Mouse (Mus musculus): Measurements from ENCODE around the gene Six3. TPM values are rescaled to one million over a fixed set of nuclear protein-coding genes. Genes with fewer than 3 reads are reported as not detected.

The Six3 gene
- polyA plus RNA-seq, 1 experiment from 2014 or later = 1.5 TPM

DNA sequence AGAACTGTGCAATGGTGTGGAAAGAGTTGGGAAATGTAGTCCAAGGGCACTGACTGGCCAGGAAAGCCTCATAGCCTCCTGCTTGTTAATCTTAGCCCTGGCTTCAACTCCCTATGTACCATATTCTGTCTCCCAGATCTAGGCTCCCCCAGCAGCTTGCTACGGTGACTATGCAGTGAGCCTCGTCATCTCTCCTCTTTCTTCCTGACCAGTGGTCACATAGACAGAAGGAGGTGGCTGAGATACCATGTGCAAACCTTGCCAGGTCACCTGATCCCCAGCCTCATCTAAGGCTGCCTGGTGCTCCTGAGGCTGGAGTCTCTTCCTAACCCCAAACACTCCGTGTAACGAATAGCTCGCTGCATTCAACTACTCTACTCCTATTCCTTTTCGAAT lies 6.7 kb downstream of the Six3 start:
- CTCF ChIA-PET = no interaction called here
- ATAC-seq (no peak), DNase-seq (ENCODE audit: low read depth, low spot score) (no peak)
- POLR2A ChIA-PET = no interaction called here
- TF ChIP-seq CTCF (IDR thresholded peaks at IDR 0.05) = no peak
- in situ Hi-C loops (cut with MboI; ENCODE audit: low pct_unique_long_range_greater_than_20kb) = no loop called here
- H3K27me3 ChIP-seq = peaks cover 82% of the 10 kb centered on the region

DNA sequence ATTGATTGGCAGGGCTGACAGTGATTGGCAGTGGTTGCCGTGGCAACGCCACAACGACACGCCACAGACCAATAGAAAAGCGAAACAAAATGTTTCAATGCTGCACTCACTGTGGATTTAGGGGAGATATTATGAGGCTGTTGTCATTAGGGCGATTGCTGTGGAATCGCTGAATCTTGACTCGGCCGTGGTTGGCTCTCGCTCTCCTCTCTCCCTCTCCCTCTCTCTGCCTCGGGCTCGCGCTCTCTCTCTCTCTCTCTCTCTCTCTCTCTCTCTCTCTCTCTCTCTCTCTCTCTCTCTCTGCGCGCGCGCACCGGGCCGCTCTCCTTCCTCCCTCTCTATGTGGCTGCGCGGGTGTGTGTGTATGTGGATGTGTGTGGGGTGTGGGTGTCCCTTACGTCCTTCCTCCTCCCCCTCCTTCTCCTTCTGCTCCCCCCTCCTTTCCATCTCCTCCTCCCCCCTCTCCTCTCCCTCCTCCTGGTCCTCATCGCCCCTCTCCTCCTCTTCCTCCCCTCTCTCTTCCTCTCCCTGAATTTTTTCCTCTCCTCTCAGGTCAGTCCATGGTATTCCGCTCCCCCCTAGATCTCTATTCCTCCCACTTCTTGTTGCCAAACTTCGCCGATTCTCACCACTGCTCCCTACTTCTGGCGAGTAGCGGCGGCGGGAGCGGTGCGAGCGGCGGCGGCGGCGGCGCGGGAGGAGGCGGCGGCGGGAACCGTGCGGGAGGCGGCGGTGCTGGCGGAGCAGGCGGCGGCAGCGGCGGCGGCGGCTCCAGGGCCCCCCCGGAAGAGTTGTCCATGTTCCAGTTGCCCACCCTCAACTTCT lies 7.5 kb downstream of the Six3 start:
- POLR2A ChIA-PET = no interaction called here
- CTCF ChIA-PET = no interaction called here
- ATAC-seq (peak; percentile 25), DNase-seq (ENCODE audit: low read depth, low spot score) (no peak)
- peaks cover 85% of the 10 kb centered on the region for H3K27me3 ChIP-seq
- TF ChIP-seq CTCF (IDR thresholded peaks at IDR 0.05) = no peak
- in situ Hi-C loops (cut with MboI; ENCODE audit: low pct_unique_long_range_greater_than_20kb) = no loop called here

DNA sequence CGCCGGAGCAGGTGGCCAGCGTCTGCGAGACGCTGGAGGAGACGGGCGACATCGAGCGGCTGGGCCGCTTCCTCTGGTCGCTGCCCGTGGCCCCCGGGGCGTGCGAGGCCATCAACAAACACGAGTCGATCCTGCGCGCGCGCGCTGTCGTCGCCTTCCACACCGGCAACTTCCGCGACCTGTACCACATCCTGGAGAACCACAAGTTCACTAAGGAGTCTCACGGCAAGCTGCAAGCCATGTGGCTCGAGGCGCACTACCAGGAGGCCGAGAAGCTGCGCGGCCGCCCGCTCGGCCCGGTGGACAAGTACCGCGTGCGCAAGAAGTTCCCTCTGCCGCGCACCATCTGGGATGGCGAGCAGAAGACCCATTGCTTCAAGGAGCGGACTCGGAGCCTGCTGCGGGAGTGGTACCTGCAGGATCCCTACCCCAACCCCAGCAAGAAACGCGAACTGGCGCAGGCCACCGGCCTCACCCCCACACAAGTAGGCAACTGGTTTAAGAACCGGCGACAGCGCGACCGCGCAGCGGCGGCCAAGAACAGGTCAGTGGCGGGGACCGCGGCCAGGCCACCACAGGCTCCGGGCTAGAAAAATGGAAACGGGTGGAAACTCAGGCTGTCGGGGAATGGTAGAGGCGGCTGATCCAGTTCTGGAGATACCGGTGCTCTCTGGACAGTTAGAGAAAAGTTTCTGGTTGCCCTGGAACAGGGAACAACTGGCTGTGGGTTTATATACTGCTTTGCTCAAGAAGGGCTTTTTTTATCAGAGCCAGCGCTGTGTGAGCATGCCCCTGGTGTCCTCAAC lies 8.3 kb downstream of the Six3 start:
- POLR2A ChIA-PET = no interaction called here
- DNase-seq (ENCODE audit: low read depth, low spot score) (no peak), ATAC-seq (no peak)
- CTCF ChIA-PET = no interaction called here
- in situ Hi-C loops (cut with MboI; ENCODE audit: low pct_unique_long_range_greater_than_20kb) = no loop called here
- no peak for TF ChIP-seq CTCF (IDR thresholded peaks at IDR 0.05)
- peaks cover 82% of the 10 kb centered on the region for H3K27me3 ChIP-seq

DNA sequence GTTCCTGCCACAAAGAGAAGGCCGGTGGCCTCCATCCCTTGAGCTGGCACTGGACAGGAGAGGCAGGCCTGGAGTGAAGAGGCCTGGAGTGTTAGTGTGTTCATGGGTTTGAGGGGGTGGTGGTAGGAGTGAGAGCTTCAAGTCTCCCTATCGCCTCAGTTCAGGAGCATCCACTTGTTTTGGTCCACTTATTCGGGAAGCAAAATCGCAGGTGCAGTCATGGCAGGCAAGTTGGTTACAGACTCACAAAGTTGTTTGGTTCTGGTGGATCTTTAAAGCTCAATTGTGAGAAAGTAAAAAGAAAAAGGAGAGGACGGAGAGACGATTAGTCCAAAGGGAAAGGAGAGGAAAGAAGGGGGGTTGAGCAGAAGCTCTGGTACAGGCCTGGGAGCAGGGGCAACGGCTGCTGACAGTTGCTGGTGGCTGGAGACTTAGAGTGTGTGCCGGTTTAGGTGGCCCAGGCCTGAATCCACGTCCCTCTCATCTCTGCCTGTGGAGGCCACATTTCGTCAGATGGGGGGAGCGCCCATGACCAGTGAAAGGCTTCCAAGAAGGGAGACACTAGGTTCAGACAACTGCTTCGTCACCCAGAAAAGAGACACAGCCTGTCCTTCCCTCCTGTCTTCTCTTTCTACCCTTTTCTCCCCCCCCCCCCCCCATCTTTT lies 9.2 kb downstream of the Six3 start:
- POLR2A ChIA-PET = interaction anchor here (0.6 to 0.7 kb wide), 2 partner anchors 333 to 599 kb away, joined by 3 to 5 read pairs; no protein-coding TSS in a partner anchor
- no peak for DNase-seq (ENCODE audit: low read depth, low spot score)
- no peak for ATAC-seq
- H3K27me3 ChIP-seq = peaks cover 75% of the 10 kb centered on the region
- in situ Hi-C loops (cut with MboI; ENCODE audit: low pct_unique_long_range_greater_than_20kb) = no loop called here
- TF ChIP-seq CTCF (IDR thresholded peaks at IDR 0.05) = no peak
- CTCF ChIA-PET = no interaction called here

DNA sequence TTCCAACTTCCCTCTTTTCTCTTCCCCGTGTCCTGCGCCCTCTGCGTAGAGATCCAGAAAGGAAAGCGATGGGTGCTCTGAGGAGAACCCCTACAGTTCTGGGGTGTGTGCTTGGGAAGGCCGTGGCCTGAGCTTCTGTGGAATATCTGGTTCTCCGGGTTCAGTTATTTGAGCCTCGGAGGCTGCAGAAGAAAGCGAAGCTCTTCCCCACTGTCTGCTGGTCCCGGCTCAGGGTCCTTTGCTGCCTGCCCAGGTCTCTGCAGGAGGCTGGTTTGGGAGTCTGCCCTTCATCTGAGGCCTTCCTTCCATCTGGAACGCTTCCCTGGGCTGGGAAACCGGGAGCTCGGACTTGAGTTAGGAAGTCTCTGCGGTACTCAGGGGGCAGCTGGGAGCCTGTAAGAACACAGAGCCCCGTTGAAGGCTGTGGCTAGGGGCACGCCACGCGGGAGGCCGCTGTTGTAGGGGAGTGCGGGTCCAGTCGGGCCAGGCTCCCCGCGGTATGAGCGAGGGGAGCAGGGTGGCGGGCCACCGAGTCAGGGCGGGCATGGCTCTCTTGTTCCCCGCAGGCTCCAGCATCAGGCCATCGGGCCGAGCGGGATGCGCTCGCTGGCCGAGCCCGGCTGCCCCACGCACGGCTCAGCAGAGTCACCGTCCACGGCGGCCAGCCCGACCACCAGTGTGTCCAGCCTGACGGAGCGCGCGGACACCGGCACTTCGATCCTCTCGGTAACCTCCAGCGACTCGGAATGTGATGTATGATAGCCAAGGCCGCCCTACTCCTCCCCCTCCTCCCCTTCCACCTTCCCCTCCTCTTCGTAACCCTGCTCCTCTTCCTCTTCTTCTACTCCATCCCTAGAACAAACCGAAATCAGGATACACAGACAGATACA lies 10.0 kb downstream of the Six3 start:
- DNase-seq (ENCODE audit: low read depth, low spot score) = no peak
- POLR2A ChIA-PET = interaction anchor here (0.6 to 0.7 kb wide), 3 partner anchors 334 to 802 kb away, joined by 3 to 5 read pairs (median 3); no protein-coding TSS in a partner anchor
- in situ Hi-C loops (cut with MboI; ENCODE audit: low pct_unique_long_range_greater_than_20kb) = no loop called here
- ATAC-seq = no peak
- no peak for TF ChIP-seq CTCF (IDR thresholded peaks at IDR 0.05)
- CTCF ChIA-PET = no interaction called here
- peaks cover 75% of the 10 kb centered on the region for H3K27me3 ChIP-seq

DNA sequence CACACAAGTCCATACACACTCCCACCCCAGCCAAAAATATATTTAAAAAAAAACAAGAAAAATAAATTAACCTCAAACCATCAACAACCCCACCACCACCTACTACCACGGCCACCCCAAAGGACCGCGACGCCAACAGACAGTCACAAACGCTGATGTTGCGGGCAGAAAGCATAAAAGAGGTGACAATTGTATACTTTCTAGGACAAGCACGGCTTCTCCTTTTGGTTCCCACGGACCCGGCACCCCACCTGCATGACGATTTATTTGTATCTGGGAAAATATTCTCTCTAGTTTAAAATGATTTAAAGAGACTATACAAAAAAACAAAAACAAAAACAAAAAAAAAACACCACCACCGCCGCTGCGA lies 10.6 kb downstream of the Six3 start:
- in situ Hi-C loops (cut with MboI; ENCODE audit: low pct_unique_long_range_greater_than_20kb) = no loop called here
- TF ChIP-seq CTCF (IDR thresholded peaks at IDR 0.05) = no peak
- H3K27me3 ChIP-seq = peaks cover 76% of the 10 kb centered on the region
- POLR2A ChIA-PET = no interaction called here
- CTCF ChIA-PET = no interaction called here
- DNase-seq (ENCODE audit: low read depth, low spot score) (no peak), ATAC-seq (no peak)

DNA sequence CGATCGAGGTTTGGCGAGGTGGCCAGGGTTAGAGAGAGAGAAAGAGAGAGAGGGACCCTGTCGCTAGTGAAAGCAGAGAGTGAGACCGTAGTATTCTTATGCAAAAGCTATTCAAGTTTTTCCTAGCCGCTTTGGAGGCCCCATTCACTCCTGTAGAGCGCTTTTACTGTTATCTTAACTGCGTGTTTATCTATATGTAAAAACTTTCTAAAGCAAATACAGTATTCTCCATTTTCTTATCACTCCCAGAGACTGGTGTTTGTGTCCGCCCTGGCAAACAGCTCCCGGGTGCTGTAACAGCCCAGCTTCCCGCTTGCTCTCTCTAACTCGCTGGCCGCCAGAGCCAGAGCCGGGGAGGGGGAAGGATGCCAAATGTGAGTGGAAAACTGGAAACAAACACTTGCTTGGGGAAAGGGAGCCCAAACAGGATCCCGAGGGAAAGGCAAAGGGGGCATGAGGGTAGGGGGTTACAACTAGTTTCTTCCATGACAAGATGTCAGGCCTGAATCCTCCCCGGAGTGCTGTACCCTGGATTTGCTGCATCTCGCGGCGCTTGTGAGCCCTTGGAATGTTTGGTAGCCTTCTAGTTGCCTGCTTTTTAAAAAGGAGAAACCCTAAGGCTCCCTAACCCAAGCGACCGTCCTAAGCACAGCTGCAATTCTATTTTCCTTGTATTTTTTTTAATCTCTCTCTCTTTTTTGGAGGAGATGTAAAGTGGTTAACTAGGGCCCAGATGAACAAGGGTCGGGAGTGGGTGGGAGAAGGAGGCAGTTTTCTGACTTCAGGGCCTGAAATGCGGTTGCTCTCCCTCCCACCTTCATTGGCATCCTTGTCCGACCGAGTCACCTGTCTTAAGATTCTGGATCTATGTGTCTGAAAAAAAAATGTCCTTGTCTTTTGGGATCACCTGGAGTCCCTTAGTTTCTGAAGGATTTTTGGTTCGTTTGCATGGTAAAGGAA lies 11.9 kb downstream of the Six3 start:
- ChIA-PET POLR2A (no interaction called here), CTCF (no interaction called here)
- in situ Hi-C loops (cut with MboI; ENCODE audit: low pct_unique_long_range_greater_than_20kb) = no loop called here
- TF ChIP-seq CTCF (IDR thresholded peaks at IDR 0.05) = no peak
- ATAC-seq (no peak), DNase-seq (ENCODE audit: low read depth, low spot score) (no peak)
- H3K27me3 ChIP-seq = peaks cover 69% of the 10 kb centered on the region

DNA sequence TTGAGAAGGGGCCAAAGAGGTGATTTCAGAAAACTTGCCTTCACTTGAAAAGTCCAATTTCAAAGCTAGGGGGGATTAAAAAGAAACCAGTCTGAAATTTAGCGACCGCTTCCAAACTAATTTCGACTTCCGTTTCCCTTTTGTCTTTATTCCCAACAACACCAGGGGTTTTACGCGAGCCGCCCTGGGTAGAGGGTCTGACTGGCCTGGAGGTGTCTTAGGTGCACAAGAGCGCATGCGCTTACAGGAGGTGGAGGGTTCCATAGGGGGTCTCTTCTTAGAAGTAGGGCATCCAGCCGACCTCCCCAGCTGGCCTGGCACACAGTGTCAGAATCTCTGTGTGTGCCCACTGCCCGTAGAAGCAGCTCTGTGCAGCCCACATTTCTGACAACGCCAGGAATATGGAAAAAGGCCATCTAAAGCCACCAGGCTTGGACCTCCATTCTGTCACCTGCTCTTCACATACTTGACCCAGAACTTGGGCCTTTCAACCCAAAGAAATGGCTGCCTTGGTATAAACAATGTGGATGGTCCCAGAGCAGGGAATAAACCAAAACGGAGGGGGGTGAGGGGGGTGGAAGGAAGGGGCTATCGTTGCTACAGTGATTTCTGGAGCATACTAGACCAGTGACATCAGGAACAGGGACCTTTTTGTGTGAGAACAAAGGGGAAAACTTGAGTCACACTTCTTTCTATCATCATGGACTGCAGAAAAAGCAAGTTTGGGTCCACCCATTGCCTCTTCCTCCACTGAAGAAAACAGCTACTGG lies 12.9 kb downstream of the Six3 start:
- DNase-seq (ENCODE audit: low read depth, low spot score) = no peak
- TF ChIP-seq CTCF (IDR thresholded peaks at IDR 0.05) = no peak
- ChIA-PET POLR2A (no interaction called here), CTCF (no interaction called here)
- no peak for ATAC-seq
- in situ Hi-C loops (cut with MboI; ENCODE audit: low pct_unique_long_range_greater_than_20kb) = no loop called here
- H3K27me3 ChIP-seq = peaks cover 66% of the 10 kb centered on the region

DNA sequence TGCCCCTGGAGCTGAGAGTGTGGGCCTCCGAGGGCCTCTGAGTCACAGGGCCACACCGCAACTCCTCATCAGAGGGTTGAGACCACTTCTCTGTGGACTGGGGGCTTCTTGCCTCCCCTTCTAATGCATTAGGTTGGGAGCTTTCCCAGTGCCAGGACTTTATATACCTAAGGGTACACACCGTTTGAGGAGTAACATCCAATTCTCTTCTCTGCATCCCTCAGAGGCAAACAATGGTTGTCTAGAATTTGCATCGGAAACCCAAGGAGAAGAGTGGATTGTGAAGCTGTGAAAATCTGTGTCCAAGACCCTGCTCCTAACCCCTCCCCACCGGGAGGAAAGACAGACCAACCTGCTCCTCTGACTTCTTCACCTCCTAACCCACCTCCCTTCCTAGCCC lies 14.3 kb downstream of the Six3 start:
- TF ChIP-seq CTCF (IDR thresholded peaks at IDR 0.05) = no peak
- ATAC-seq = no peak
- POLR2A ChIA-PET = no interaction called here
- in situ Hi-C loops (cut with MboI; ENCODE audit: low pct_unique_long_range_greater_than_20kb) = no loop called here
- peaks cover 62% of the 10 kb centered on the region for H3K27me3 ChIP-seq
- DNase-seq (ENCODE audit: low read depth, low spot score) = no peak
- CTCF ChIA-PET = interaction anchor here (1.2 kb wide), 1 partner anchor 438 kb away, joined by 3 read pairs; no protein-coding TSS in a partner anchor

Measured in Patski (cell line).